Mouse (Mus musculus) cortical plate, adult 2 months (tissue): ENCODE data around the gene Wdr95. TPM values are rescaled to one million over a fixed set of nuclear protein-coding genes. Genes with fewer than 3 reads are reported as not detected.

Experiments used
- H3K27ac ChIP-seq: fragments of 200-500 bp; 2 replicates; pipeline ENCODE4 v1.5.1; 2012; ENCODE audit warnings: low read length, control low read depth, inconsistent platforms; ENCODE audit not compliant: insufficient read depth
- H3K4me1 ChIP-seq: fragments of 200-500 bp; 2 replicates; pipeline ENCODE4 v1.6.1; 2011; ENCODE audit warnings: low read length; ENCODE audit not compliant: control insufficient read depth, insufficient read depth
- H3K4me3 ChIP-seq: fragments of 200-500 bp; 2 replicates; pipeline ENCODE4 v1.5.1; 2011; ENCODE audit warnings: mild to moderate bottlenecking, low read length, control low read depth; ENCODE audit not compliant: insufficient read depth
- CTCF ChIP-seq: fragments of 200-500 bp; IDR thresholded peaks from 2 replicates; pipeline ENCODE4 v1.5.1; 2011; ENCODE audit warnings: mild to moderate bottlenecking, control low read depth, low read length; ENCODE audit not compliant: insufficient read depth; ENCODE audit errors: extremely low read depth
- POLR2A ChIP-seq: fragments of 200-500 bp; IDR thresholded peaks from 2 replicates; pipeline ENCODE4 v1.6.1; 2011; ENCODE audit warnings: mild to moderate bottlenecking, low read length, control low read depth; ENCODE audit not compliant: insufficient read depth; ENCODE audit errors: extremely low read depth
- polyA plus RNA-seq: library from polyadenylated mRNA; depleted of rRNA; stranded (reverse); fragments of >200 nt; gene quantifications from 2 replicates; pipeline ENCODE4 v1.2.3, GENCODE M21; 2012

Gene Wdr95
- polyA plus RNA-seq, 1 experiment = 1.3 TPM

GRCm38 (mm10) chr5:149587327-149587895, 58.9 kb downstream of the Wdr95 start:
- no peak overlapping the region for H3K4me3 ChIP-seq
- H3K27ac ChIP-seq = no peak overlapping the region
- H3K4me1 ChIP-seq = peaks cover 2% of the 10 kb centered on the region; the same call in 1 of the 2 replicates
- TF ChIP-seq POLR2A (no peak), CTCF (no peak)

DNA sequence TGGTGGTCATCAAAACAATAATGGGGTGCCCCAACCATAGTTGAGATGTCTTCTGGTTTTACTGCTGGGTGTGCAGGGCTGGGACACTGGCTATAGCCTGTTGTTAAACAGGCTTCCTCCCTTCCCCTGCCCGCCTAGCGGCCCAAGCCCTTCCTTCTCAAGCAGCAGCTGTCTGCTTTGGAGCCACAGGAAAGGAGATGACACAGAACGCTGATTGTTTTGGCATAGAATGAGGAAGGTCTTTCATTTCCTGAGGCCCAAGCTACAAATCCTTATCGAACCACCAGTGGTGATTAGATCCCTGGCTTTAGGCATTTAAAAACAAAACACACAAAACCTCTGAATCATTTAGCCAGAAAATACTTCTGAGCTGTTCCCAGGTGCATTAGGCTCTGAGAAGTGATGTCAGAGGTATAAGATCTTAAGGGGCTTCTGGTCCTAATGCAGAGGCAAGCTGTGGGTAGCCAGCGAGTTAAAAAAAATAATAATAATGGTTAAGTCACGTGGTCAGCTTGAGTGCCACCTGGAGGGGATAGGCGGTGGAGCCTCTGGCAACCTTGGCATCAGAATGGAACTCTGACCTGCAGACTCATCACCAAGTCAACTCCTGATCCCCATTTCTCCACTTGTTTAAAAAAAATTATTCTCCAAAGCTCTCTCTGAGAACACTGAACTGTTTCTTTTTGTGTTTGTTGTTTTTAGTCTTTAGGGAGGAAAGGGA, 60.5 kb downstream of the Wdr95 start:
- peaks cover 2% of the 10 kb centered on the region; the same call in 1 of the 2 replicates for H3K4me1 ChIP-seq
- TF ChIP-seq POLR2A (no peak), CTCF (no peak)
- H3K27ac ChIP-seq = no peak overlapping the region
- no peak overlapping the region for H3K4me3 ChIP-seq

DNA sequence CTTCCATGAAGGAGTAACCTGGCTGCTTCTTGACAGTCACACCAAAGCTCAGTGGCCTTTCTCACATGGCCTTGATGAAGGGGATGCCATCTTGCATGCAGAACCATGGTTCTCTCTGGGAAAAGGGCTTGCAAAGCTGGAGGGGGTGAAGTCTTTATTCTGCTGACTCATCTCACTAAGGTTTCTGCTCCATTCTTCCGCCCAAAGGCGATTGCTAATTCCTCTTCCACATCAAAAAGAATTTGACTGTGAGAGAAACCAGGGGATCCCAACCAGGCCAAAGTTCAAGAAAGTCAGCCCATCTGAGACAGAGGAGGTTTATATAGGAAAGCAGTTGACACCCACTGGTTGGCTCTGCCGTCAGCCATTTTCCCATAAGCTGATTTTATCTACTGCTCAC, 61.5 kb downstream of the Wdr95 start:
- Histone ChIP-seq H3K4me1 (peaks cover 2% of the 10 kb centered on the region; the same call in 1 of the 2 replicates), H3K4me3 (no peak overlapping the region), H3K27ac (no peak overlapping the region)
- TF ChIP-seq POLR2A (no peak), CTCF (no peak)

DNA sequence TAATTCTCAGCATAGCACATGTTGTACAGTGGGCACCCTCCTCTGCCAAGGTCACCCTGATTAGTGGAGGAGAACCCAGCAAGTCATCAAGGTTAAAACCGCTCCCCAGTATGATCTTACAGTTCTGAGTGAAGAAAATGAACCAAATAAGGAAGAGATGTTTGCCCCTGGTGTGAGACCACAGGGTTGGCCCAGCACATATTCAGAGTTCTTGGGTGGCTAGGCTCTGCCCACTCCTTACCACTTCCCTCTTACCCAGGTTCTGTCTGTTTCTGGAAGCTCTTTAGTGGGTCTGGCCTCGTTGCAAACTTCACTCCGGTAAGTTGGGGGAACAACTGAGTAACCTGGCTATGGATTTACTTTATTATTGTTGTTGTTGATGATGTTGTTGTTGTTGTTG, 65.7 kb downstream of the Wdr95 start:
- H3K4me3 ChIP-seq = no peak overlapping the region
- peaks cover 2% of the 10 kb centered on the region; the same call in 1 of the 2 replicates for H3K4me1 ChIP-seq
- no peak overlapping the region for H3K27ac ChIP-seq
- TF ChIP-seq POLR2A = no peak
- TF ChIP-seq CTCF = no peak

DNA sequence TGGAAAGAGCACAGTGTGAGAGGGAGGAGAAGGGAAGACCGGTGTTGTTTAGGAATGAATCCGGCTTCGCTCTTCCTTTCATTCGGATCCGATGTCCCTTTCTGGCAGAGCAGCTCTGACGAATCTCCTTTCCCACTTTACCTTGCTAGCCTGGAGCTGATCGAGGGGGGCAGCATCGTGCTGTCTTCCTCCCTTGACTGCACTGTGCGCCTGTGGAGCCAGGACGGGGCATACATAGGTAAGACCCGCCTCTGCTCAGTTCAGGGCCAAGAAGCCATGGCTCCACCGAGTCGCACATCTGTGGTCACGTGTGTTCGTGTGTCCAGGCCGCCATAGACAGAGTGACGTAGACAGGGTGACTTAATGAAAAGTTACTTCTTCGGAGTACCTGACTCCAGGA, 68.9 kb downstream of the Wdr95 start:
- TF ChIP-seq POLR2A = no peak
- no peak for TF ChIP-seq CTCF
- H3K4me1 ChIP-seq = no peaks in the 10 kb centered on the region
- no peak overlapping the region for H3K4me3 ChIP-seq
- H3K27ac ChIP-seq = no peak overlapping the region

- Histone ChIP-seq H3K4me3 (no peak overlapping the region), H3K4me1 (no peaks in the 10 kb centered on the region), H3K27ac (no peak overlapping the region)
- TF ChIP-seq CTCF (no peak), POLR2A (no peak)
These were observed 73.5 kb downstream of the Wdr95 start for GRCm38 (mm10) chr5:149601996-149602395.

DNA sequence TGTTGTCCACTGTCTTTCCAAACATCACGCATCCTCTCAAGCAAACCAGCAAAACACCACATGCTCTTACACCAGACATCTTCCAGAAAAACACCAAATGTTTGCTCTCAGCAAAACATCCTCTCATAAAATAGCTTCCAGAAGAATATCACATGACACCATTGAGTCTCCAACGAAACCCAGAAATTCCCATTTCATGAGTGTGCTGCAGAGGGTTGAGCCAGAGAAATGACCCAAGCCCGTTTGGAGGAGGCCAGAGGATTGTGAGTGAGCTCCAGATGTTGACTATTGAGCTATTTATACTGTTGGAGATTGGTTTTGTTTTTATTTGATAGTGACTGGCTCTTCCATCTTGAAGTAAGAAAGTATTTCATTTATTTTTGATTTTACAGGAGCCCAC, 74.8 kb downstream of the Wdr95 start:
- no peak for TF ChIP-seq POLR2A
- no peak for TF ChIP-seq CTCF
- H3K4me1 ChIP-seq = no peaks in the 10 kb centered on the region
- no peak overlapping the region for H3K27ac ChIP-seq
- no peak overlapping the region for H3K4me3 ChIP-seq

GRCm38 (mm10) chr5:149607083-149607720, 78.7 kb downstream of the Wdr95 start:
- Histone ChIP-seq H3K27ac (no peak overlapping the region), H3K4me1 (peaks cover 1% of the 10 kb centered on the region; the same call in 1 of the 2 replicates), H3K4me3 (no peak overlapping the region)
- no peak for TF ChIP-seq POLR2A
- TF ChIP-seq CTCF = no peak

DNA sequence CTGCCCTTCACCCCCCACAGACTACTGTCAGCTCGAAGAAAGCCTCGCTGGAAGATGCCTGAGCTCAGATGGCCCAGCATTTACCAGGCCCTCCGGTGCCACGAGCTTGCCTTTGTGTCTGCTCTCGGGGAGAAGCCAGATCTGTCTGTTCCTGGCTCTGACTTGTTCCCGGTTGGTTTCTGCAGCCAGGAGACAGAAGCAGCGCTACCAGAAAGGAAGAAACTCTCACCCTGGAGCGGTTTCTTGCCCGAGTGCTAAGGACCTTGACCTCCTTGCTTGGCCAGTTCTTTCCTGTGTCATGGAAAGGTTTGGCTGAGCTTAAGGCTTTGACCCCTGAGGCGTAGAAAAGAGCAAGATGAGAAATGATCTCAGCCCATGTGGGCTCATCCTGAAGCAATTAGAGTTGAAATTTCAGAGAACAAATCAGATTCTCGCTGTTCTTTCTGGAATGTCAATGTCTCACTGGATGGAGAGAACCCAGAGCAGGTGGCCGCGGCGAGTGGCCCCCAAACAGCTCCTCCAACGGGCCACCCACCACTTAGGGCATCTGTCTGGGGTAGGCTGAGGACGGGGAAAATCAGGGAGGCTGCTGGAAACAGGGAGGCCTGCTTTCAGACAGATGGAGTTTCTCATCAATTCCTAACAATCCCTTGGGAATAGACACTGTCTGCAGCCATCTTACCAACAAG, 83.1 kb downstream of the Wdr95 start:
- no peak for TF ChIP-seq CTCF
- no peak for TF ChIP-seq POLR2A
- Histone ChIP-seq H3K27ac (peak overlapping the region; percentile 7; the same call in 1 of the 2 replicates), H3K4me3 (no peak overlapping the region), H3K4me1 (peaks cover 1% of the 10 kb centered on the region; the same call in 1 of the 2 replicates)
